ENCODE assay signal across 8 mouse cellular contexts in the genomic region with DNA sequence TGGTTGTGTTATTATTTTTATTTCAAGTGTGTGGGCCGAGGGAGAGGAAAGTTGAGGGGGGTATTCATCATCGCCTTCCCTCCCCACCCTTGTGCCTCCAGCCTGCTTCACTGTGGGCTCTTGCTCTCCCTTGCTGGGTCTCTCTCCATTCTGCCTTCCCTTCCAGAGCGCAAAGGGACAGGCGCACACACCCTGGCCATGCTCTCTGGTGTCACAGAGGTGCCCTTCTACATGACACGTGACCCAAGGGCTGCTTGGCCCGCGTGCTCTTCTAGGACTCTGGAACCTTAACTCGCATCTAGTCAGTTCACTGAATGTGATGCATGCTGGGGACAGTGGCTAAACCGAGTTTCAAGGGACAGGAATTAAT. TPM values are rescaled to one million over a fixed set of nuclear protein-coding genes. Genes with fewer than 3 reads are reported as not detected.
DNase-seq lines count a peak whose midpoint lies in the region; ATAC-seq and TF ChIP-seq lines count a peak whose summit lies in the region.

No protein-coding gene starts in this region.

- H3K36me3 ChIP-seq in kidney, adult 2 months (ENCODE audit: control insufficient read depth, insufficient read depth, low read length), result no peaks in the 10 kb centered on the region
- H3K36me3 ChIP-seq in hindbrain, embryonic 14.5 days (replicated peaks; ENCODE audit: control insufficient read depth, insufficient read depth), result no peaks in the 10 kb centered on the region
- H3K36me3 ChIP-seq in myocyte (ENCODE audit: control insufficient read depth, insufficient read depth), result no peaks in the 10 kb centered on the region

- H3K4me3 ChIP-seq in kidney, adult 2 months (ENCODE audit: insufficient read depth, low read depth, low read length), result 0 out of 2 replicates have a peak overlapping the region, but pooled peaks have one; percentile 13
- peak overlapping the region; percentile 47 for H3K4me3 ChIP-seq in cortical plate, adult 2 months (ENCODE audit: insufficient read depth, low read length)
- H3K4me3 ChIP-seq in hindbrain, embryonic 14.5 days (replicated peaks; ENCODE audit: low read length), result peak overlapping the region; percentile 66
- H3K4me3 ChIP-seq in myocyte, result peak overlapping the region; percentile 22

- no peaks in the 10 kb centered on the region for H3K9me3 ChIP-seq in hindbrain, embryonic 14.5 days (ENCODE audit: control insufficient read depth, low read length)

- H3K27me3 ChIP-seq in kidney, adult 2 months (replicated peaks; ENCODE audit: control insufficient read depth, insufficient read depth, low read length), result no peaks in the 10 kb centered on the region
- H3K27me3 ChIP-seq in hindbrain, embryonic 14.5 days (ENCODE audit: control insufficient read depth, insufficient read depth, low read length), result peaks cover 29% of the 10 kb centered on the region
- no peaks in the 10 kb centered on the region for H3K27me3 ChIP-seq in myocyte (ENCODE audit: control insufficient read depth, insufficient read depth, insufficient read length)

- H3ac ChIP-seq in myocyte (ENCODE audit: control insufficient read depth, insufficient read length), result peak overlapping the region; percentile 88

- peak overlapping the region; percentile 70 for H3K9ac ChIP-seq in hindbrain, embryonic 14.5 days

- no peaks in the 10 kb centered on the region for H3K79me2 ChIP-seq in myocyte (ENCODE audit: control insufficient read depth, insufficient read depth)

- TF ChIP-seq CTCF in kidney, adult 2 months (conservative IDR thresholded peaks at IDR 0.05; ENCODE audit: insufficient read depth, insufficient read length, low read depth, low read length), result no peak
- TF ChIP-seq CTCF in cortical plate, adult 2 months (IDR thresholded peaks at IDR 0.05; ENCODE audit: extremely low read depth, insufficient read depth, low read length), result no peak

- no peak for TF ChIP-seq POLR2A in kidney, adult 2 months (IDR thresholded peaks at IDR 0.05; ENCODE audit: low read depth, low read length)
- no peak for TF ChIP-seq POLR2A in cortical plate, adult 2 months (IDR thresholded peaks at IDR 0.05; ENCODE audit: extremely low read depth, insufficient read depth, low read length)
- no peak for TF ChIP-seq POLR2A in myocyte (IDR thresholded peaks at IDR 0.05; ENCODE audit: insufficient read length, low read depth)

- peak; percentile 69 for ATAC-seq in hindbrain, embryonic 14.5 days (ENCODE audit: low FRiP score)

- no peak for DNase-seq in kidney, adult 2 months
- no peak for DNase-seq in kidney, postnatal 10 days
- no peak for DNase-seq in hindbrain, embryonic 14.5 days (ENCODE audit: low spot score)
- DNase-seq in gastrocnemius, postnatal 25 days, result no peak
- DNase-seq in cerebellum, adult 8-10 months, result no peak
- DNase-seq in urinary bladder, postnatal 36 days (ENCODE audit: low spot score in 2 of 2), result no peak

- 9% methylated on average over 9 of the region's 9 CpGs for WGBS in kidney, adult 2 months
- 9% methylated on average over 9 of the region's 9 CpGs for WGBS in hindbrain, embryonic 14.5 days

- H3K4me2 ChIP-seq in hindbrain, embryonic 14.5 days (replicated peaks), result peak overlapping the region; percentile 99
- H3K4me2 ChIP-seq in myocyte (ENCODE audit: low read depth), result peak overlapping the region; percentile 64

- H3K27ac ChIP-seq in kidney, adult 2 months (ENCODE audit: insufficient read depth, low read depth, low read length), result no peak overlapping the region
- peak overlapping the region; percentile 89; the same call in 1 of the 2 replicates for H3K27ac ChIP-seq in cortical plate, adult 2 months (ENCODE audit: insufficient read depth, low read length)
- H3K27ac ChIP-seq in hindbrain, embryonic 14.5 days, result no peak overlapping the region

- H3K4me1 ChIP-seq in kidney, adult 2 months (ENCODE audit: control insufficient read depth, insufficient read depth, low read length), result no peaks in the 10 kb centered on the region
- peaks cover 1% of the 10 kb centered on the region; the same call in 1 of the 2 replicates for H3K4me1 ChIP-seq in cortical plate, adult 2 months (ENCODE audit: control insufficient read depth, insufficient read depth, low read length)
- peaks cover 10% of the 10 kb centered on the region; the same call in 1 of the 2 replicates for H3K4me1 ChIP-seq in hindbrain, embryonic 14.5 days (replicated peaks; ENCODE audit: control insufficient read depth, insufficient read depth, low read length)

TF ChIP-seq in myocyte, 11 proteins besides CTCF, POLR2A, EP300 and RAD21:
- TF ChIP-seq TCF12 (IDR thresholded peaks at IDR 0.05; ENCODE audit: insufficient read depth, poor library complexity, severe bottlenecking) (no peak), MYOG (IDR thresholded peaks at IDR 0.05; ENCODE audit: control insufficient read depth in 1 of 3, insufficient read depth in 1 of 3, insufficient read length in 2 of 3, low read depth in 2 of 3) (no peak), SRF (IDR thresholded peaks at IDR 0.05; ENCODE audit: control insufficient read depth, insufficient read length, low read depth) (no peak), MYOD1 (IDR thresholded peaks at IDR 0.05; ENCODE audit: control insufficient read depth in 1 of 3, insufficient read length in 2 of 3, low read depth in 2 of 3) (no peak), MAX (IDR thresholded peaks at IDR 0.05; ENCODE audit: low read depth) (no peak), REST (IDR thresholded peaks at IDR 0.05; ENCODE audit: insufficient read depth, insufficient read length) (no peak), E2F4 (IDR thresholded peaks at IDR 0.05; ENCODE audit: insufficient read depth) (no peak), TCF3 (IDR thresholded peaks at IDR 0.05; ENCODE audit: insufficient read length, low read depth) (no peak), USF1 (IDR thresholded peaks at IDR 0.05; ENCODE audit: low read depth) (no peak)

RNA-seq across cellular contexts. Expression of a gene that starts 0.3 kb away (rescaled TPM):
- 0.17 and 0.39 TPM in 2 replicates for polyA plus RNA-seq in kidney, adult 2 months (2012; rRNA removed)
- 4.9 and 5.3 TPM in 2 replicates for polyA plus RNA-seq in cortical plate, adult 2 months (2012; rRNA removed)
- polyA plus RNA-seq in hindbrain, embryonic 14.5 days (2014; fragmentation: Nextera tagmentation; extraction: Ambion mirVana), result 1.4 and 1.5 TPM in 2 replicates
- polyA plus RNA-seq in myocyte (2012; fragmentation: generic; extraction: Trizol), result 22.8 TPM
- under 1 TPM; 0.64 to 0.72 TPM for total RNA-seq in gastrocnemius, postnatal 25 days (2021)

Comparison
In these comparisons a context has a peak if more than half of its experiments do, and no peak if none do; other contexts are left out.
1. H3K4me3 ChIP-seq: peak in every context shown above with its lines; median percentile 66 in hindbrain, embryonic 14.5 days; 47 in cortical plate, adult 2 months; 22 in myocyte; 13 in kidney, adult 2 months.